Comparison of ENCODE assay signal across 9 mouse cellular contexts in genomic region chr8:84928456-84929306, GRCm38 (mm10). TPM values are rescaled to one million over a fixed set of nuclear protein-coding genes. Genes with fewer than 3 reads are reported as not detected.
A peak's percentile ranks its signal among the peaks of the same experiment; 100 is the strongest.
DNase-seq lines count a peak whose midpoint lies in the region; ATAC-seq lines count a peak whose summit lies in the region.
"Had no signal": no experiment of that assay in that cellular context is flagged by ENCODE, and none has a peak within 500 bp of the region (broad histone marks: within the 10 kb centered on the region; RNA-seq: fewer than 3 reads in every experiment).

No protein-coding gene starts in this region.

- H3K9me3 ChIP-seq in forebrain, embryonic 15.5 days: no peaks in the 10 kb centered on the region
- no peaks in the 10 kb centered on the region for H3K9me3 ChIP-seq in hindbrain, embryonic 13.5 days

- H3K4me3 ChIP-seq in forebrain, embryonic 15.5 days: peak overlapping the region; percentile 33
- peak overlapping the region; percentile 27 for H3K4me3 ChIP-seq in hindbrain, embryonic 13.5 days

- intact Hi-C loops in left cerebral cortex, postnatal 36 days (cut with DNase I): no loop called here

- H3K4me2 ChIP-seq in forebrain, embryonic 15.5 days (replicated peaks): peak overlapping the region; percentile 51
- H3K4me2 ChIP-seq in hindbrain, embryonic 13.5 days: peak overlapping the region; percentile 50

- peak overlapping the region; percentile 26; the same call in 1 of the 2 replicates for H3K9ac ChIP-seq in forebrain, embryonic 15.5 days (replicated peaks)
- peak overlapping the region; percentile 58 for H3K9ac ChIP-seq in hindbrain, embryonic 13.5 days

- H3K27ac ChIP-seq in forebrain, embryonic 15.5 days (replicated peaks): no peak overlapping the region
- H3K27ac ChIP-seq in hindbrain, embryonic 13.5 days: no peak overlapping the region
- H3K27ac ChIP-seq: macrophage had no signal

- peaks cover 51% of the 10 kb centered on the region for H3K36me3 ChIP-seq in forebrain, embryonic 15.5 days
- H3K36me3 ChIP-seq in hindbrain, embryonic 13.5 days: peaks cover 75% of the 10 kb centered on the region

- WGBS in forebrain, embryonic 15.5 days: 2% methylated on average over 52 of the region's 52 CpGs
- WGBS in hindbrain, embryonic 13.5 days: 2% methylated on average over 45 of the region's 52 CpGs

- ATAC-seq in forebrain, embryonic 15.5 days (replicated peaks): peak; percentile 64; the same call in 1 of the 2 replicates
- ATAC-seq in hindbrain, embryonic 13.5 days (ENCODE audit: low FRiP score): peak; percentile 75
- peak; percentile 93 for ATAC-seq in megakaryocyte progenitor cell, adult 5-6 weeks (replicated peaks; ENCODE audit: poor library complexity)

- H3K4me1 ChIP-seq in forebrain, embryonic 15.5 days: peaks cover 11% of the 10 kb centered on the region
- peaks cover 8% of the 10 kb centered on the region for H3K4me1 ChIP-seq in hindbrain, embryonic 13.5 days (replicated peaks)

- H3K27me3 ChIP-seq in forebrain, embryonic 15.5 days: peaks cover 7% of the 10 kb centered on the region; the same call in 1 of the 2 replicates
- H3K27me3 ChIP-seq in hindbrain, embryonic 13.5 days: peaks cover 36% of the 10 kb centered on the region

- DNase-seq in left cerebral cortex, adult 18-20 months (ENCODE audit: low spot score in 2 of 2): peak; percentile 75 to 79
- no peak for DNase-seq in left cerebral cortex, adult 11 months (ENCODE audit: low spot score)
- DNase-seq in cerebellum, adult 11-12 months: peak; percentile 80
- DNase-seq in left cerebral cortex, postnatal 36 days (ENCODE audit: low spot score in 2 of 2): peak; percentile 60 to 68
- peak; percentile 37 to 44 for DNase-seq in spleen, postnatal 36 days (ENCODE audit: low spot score in 2 of 2)

RNA-seq across cellular contexts. Expression of gene Mast1, which starts 8.5 kb away (rescaled TPM):
- total RNA-seq in left cerebral cortex, adult 18-20 months (2021): 10 to 100 TPM; 75.6 to 83.6 TPM
- polyA plus RNA-seq in forebrain, embryonic 15.5 days (2015; fragmentation: Nextera tagmentation; extraction: Ambion mirVana): 48.3 and 52.5 TPM in 2 replicates
- 59.1 and 62.2 TPM in 2 replicates for polyA plus RNA-seq in hindbrain, embryonic 13.5 days (2015; fragmentation: Nextera tagmentation; extraction: Ambion mirVana)
- total RNA-seq in left cerebral cortex, postnatal 36 days (2021): 10 to 100 TPM; 85.9 to 94.2 TPM
- not detected in 2 replicates for total RNA-seq in megakaryocyte progenitor cell, adult 5-6 weeks (2015)
- 0.03 TPM in 1 of 2 replicates, not detected in the other for total RNA-seq in megakaryocyte progenitor cell, adult 5-6 weeks (2017)

RNA-seq across cellular contexts. Expression of gene Rtbdn, which starts 18.1 kb away (rescaled TPM):
- total RNA-seq in left cerebral cortex, adult 18-20 months (2021): 1 to 10 TPM in 1 of 2 experiments, under 1 TPM in 1; 0.91 to 1.3 TPM
- polyA plus RNA-seq in forebrain, embryonic 15.5 days (2015; fragmentation: Nextera tagmentation; extraction: Ambion mirVana): 2.0 and 2.3 TPM in 2 replicates
- 1.8 and 2.4 TPM in 2 replicates for polyA plus RNA-seq in hindbrain, embryonic 13.5 days (2015; fragmentation: Nextera tagmentation; extraction: Ambion mirVana)
- 1 to 10 TPM in 1 of 2 experiments, under 1 TPM in 1; 0.84 to 1.7 TPM for total RNA-seq in left cerebral cortex, postnatal 36 days (2021)
- not detected in 2 replicates for total RNA-seq in megakaryocyte progenitor cell, adult 5-6 weeks (2015)
- not detected in 2 replicates for total RNA-seq in megakaryocyte progenitor cell, adult 5-6 weeks (2017)
- polyA plus RNA-seq: macrophage had no signal

RNA-seq across cellular contexts. Expression of gene Dnase2a, which starts 20.3 kb away (rescaled TPM):
- total RNA-seq in left cerebral cortex, adult 18-20 months (2021): 1 to 10 TPM; 3.2 to 3.7 TPM
- 5.6 TPM in 2 replicates for polyA plus RNA-seq in forebrain, embryonic 15.5 days (2015; fragmentation: Nextera tagmentation; extraction: Ambion mirVana)
- polyA plus RNA-seq in hindbrain, embryonic 13.5 days (2015; fragmentation: Nextera tagmentation; extraction: Ambion mirVana): 5.8 and 6.0 TPM in 2 replicates
- 1 to 10 TPM; 3.1 to 4.1 TPM for total RNA-seq in left cerebral cortex, postnatal 36 days (2021)
- 16.8 and 23.7 TPM in 2 replicates for total RNA-seq in megakaryocyte progenitor cell, adult 5-6 weeks (2015)
- 52.7 and 73.5 TPM in 2 replicates for total RNA-seq in megakaryocyte progenitor cell, adult 5-6 weeks (2017)

RNA-seq across cellular contexts. Expression of gene Klf1, which starts 27.0 kb away (rescaled TPM):
- total RNA-seq in left cerebral cortex, adult 18-20 months (2021): under 1 TPM in 1 of 2 experiments, not detected in 1; 0.28 TPM
- 0.75 and 0.87 TPM in 2 replicates for polyA plus RNA-seq in forebrain, embryonic 15.5 days (2015; fragmentation: Nextera tagmentation; extraction: Ambion mirVana)
- polyA plus RNA-seq in hindbrain, embryonic 13.5 days (2015; fragmentation: Nextera tagmentation; extraction: Ambion mirVana): 0.64 and 1.00 TPM in 2 replicates
- total RNA-seq in left cerebral cortex, postnatal 36 days (2021): not detected
- total RNA-seq in megakaryocyte progenitor cell, adult 5-6 weeks (2015): 12.3 and 22.4 TPM in 2 replicates
- total RNA-seq in megakaryocyte progenitor cell, adult 5-6 weeks (2017): 14.0 and 30.8 TPM in 2 replicates

RNA-seq across cellular contexts. Expression of gene Gcdh, which starts 35.0 kb away (rescaled TPM):
- total RNA-seq in left cerebral cortex, adult 18-20 months (2021): 10 to 100 TPM; 34.8 to 39.1 TPM
- polyA plus RNA-seq in forebrain, embryonic 15.5 days (2015; fragmentation: Nextera tagmentation; extraction: Ambion mirVana): 36.2 and 37.4 TPM in 2 replicates
- polyA plus RNA-seq in hindbrain, embryonic 13.5 days (2015; fragmentation: Nextera tagmentation; extraction: Ambion mirVana): 33.1 TPM in 2 replicates
- total RNA-seq in left cerebral cortex, postnatal 36 days (2021): 10 to 100 TPM; 29.6 to 42.4 TPM
- total RNA-seq in megakaryocyte progenitor cell, adult 5-6 weeks (2015): 17.4 and 19.0 TPM in 2 replicates
- total RNA-seq in megakaryocyte progenitor cell, adult 5-6 weeks (2017): 27.8 TPM in 2 replicates

Comparison
In these comparisons a context has a peak if more than half of its experiments do, and no peak if none do; other contexts are left out.
1. RNA of gene Mast1, which starts 8.5 kb away (total RNA-seq): 85.9 to 94.2 TPM in left cerebral cortex, postnatal 36 days and 75.6 to 83.6 TPM in left cerebral cortex, adult 18-20 months; 0.03 TPM in megakaryocyte progenitor cell, adult 5-6 weeks; every median in the first group is over 10 times any median in the second.
2. Peak in every context shown above with its lines, with median percentiles within 50 percentile points of each other: ATAC-seq.